Comparison of ENCODE assay signal across 9 mouse cellular contexts in the genomic region with DNA sequence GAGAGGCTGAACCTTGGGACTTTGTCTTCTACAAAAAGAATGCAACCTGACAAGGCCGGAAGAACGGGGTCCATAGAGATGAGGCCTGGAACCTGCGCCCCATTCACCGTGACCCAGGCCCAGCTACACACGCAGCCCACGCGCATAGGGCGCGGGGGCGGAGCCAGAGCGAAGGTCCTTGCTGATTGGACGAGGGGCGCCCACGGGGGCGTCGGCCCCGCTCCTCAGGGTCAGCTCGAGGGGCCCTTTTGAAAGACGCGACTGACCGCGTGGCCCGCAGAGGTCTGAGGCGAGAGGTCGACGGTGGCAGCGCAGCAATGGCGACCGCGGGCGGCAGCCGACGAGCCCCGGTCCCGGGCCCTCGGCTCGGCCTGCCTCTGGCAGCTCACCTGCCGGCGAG. TPM values are rescaled to one million over a fixed set of nuclear protein-coding genes. Genes with fewer than 3 reads are reported as not detected.
A peak's percentile ranks its signal among the peaks of the same experiment; 100 is the strongest.
DNase-seq lines count a peak whose midpoint lies in the region; ATAC-seq and TF ChIP-seq lines count a peak whose summit lies in the region.
"Had no signal": no experiment of that assay in that cellular context is flagged by ENCODE, and none has a peak within 500 bp of the region (broad histone marks: within the 10 kb centered on the region; RNA-seq: fewer than 3 reads in every experiment).

Gene Adad1, plus strand, starts transcription at position 122 of the 400 bp plus-strand sequence.

- H3K9ac ChIP-seq in heart, embryonic 12.5 days, result no peak within 1 kb of the TSS
- no peak within 1 kb of the TSS for H3K9ac ChIP-seq in embryonic facial prominence, embryonic 11.5 days (replicated peaks; ENCODE audit: low read length)
- no peak within 1 kb of the TSS for H3K9ac ChIP-seq in intestine, postnatal 0 days (ENCODE audit: low read depth, low read length)
- H3K9ac ChIP-seq in midbrain, embryonic 16.5 days (ENCODE audit: low read depth, low read length), result no peak within 1 kb of the TSS

- H3K27me3 ChIP-seq in heart, embryonic 12.5 days (replicated peaks), result no peaks in the 10 kb centered on the region
- no peaks in the 10 kb centered on the region for H3K27me3 ChIP-seq in embryonic facial prominence, embryonic 11.5 days (ENCODE audit: control insufficient read depth, insufficient read depth, low read length)
- no peaks in the 10 kb centered on the region for H3K27me3 ChIP-seq in intestine, postnatal 0 days (replicated peaks; ENCODE audit: control insufficient read depth, insufficient read depth, low read length)
- H3K27me3 ChIP-seq in midbrain, embryonic 16.5 days (ENCODE audit: control insufficient read depth, insufficient read depth, low read depth, low read length), result no peaks in the 10 kb centered on the region

- no peaks in the 10 kb centered on the region for H3K4me1 ChIP-seq in heart, embryonic 12.5 days (replicated peaks)
- no peaks in the 10 kb centered on the region for H3K4me1 ChIP-seq in embryonic facial prominence, embryonic 11.5 days (ENCODE audit: control insufficient read depth, insufficient read depth, low read length)
- H3K4me1 ChIP-seq in intestine, postnatal 0 days (replicated peaks; ENCODE audit: control insufficient read depth, insufficient read depth, low read length), result no peaks in the 10 kb centered on the region
- no peaks in the 10 kb centered on the region for H3K4me1 ChIP-seq in midbrain, embryonic 16.5 days (ENCODE audit: control insufficient read depth, insufficient read depth, low read length)

- DNase-seq in heart, postnatal 10 days, result no peak
- no peak for DNase-seq in embryonic facial prominence, embryonic 11.5 days (ENCODE audit: low spot score)
- no peak for DNase-seq in adipocyte (ENCODE audit: low spot score)
- DNase-seq in cerebellum, adult 9-11 months, result no peak

- WGBS in heart, embryonic 12.5 days, result 39% methylated on average over 39 of the region's 39 CpGs
- WGBS in embryonic facial prominence, embryonic 11.5 days, result 53% methylated on average over 39 of the region's 39 CpGs
- WGBS in intestine, postnatal 0 days, result 64% methylated on average over 39 of the region's 39 CpGs
- WGBS in midbrain, embryonic 16.5 days, result 60% methylated on average over 31 of the region's 39 CpGs

- H3K27ac ChIP-seq in heart, embryonic 12.5 days (ENCODE audit: poor library complexity, severe bottlenecking), result no peak within 1 kb of the TSS
- H3K27ac ChIP-seq in embryonic facial prominence, embryonic 11.5 days (replicated peaks; ENCODE audit: low read depth, low read length), result no peak within 1 kb of the TSS
- no peak within 1 kb of the TSS for H3K27ac ChIP-seq in intestine, postnatal 0 days (ENCODE audit: low read depth, low read length)
- H3K27ac ChIP-seq in midbrain, embryonic 16.5 days (ENCODE audit: low read length), result no peak within 1 kb of the TSS

- no peak for TF ChIP-seq CTCF in intestine, postnatal 0 days (IDR thresholded peaks at IDR 0.05; ENCODE audit: low read depth)

- peaks cover 6% of the 10 kb centered on the region for H3K9me3 ChIP-seq in heart, embryonic 12.5 days (replicated peaks)
- no peaks in the 10 kb centered on the region for H3K9me3 ChIP-seq in embryonic facial prominence, embryonic 11.5 days (replicated peaks; ENCODE audit: control insufficient read depth, low read length)
- H3K9me3 ChIP-seq in intestine, postnatal 0 days (ENCODE audit: control insufficient read depth), result no peaks in the 10 kb centered on the region
- H3K9me3 ChIP-seq in midbrain, embryonic 16.5 days (replicated peaks; ENCODE audit: control insufficient read depth, low read length, poor library complexity, severe bottlenecking), result peaks cover 16% of the 10 kb centered on the region

- ATAC-seq in heart, embryonic 12.5 days (ENCODE audit: insufficient number of reproducible peaks, low FRiP score), result no peak
- no peak for ATAC-seq in embryonic facial prominence, embryonic 11.5 days (replicated peaks; ENCODE audit: insufficient number of reproducible peaks, low FRiP score, low TSS enrichment, low read depth)
- 0 out of 2 replicates have a peak, but pooled peaks have one; percentile 16 for ATAC-seq in intestine, postnatal 0 days
- ATAC-seq in midbrain, embryonic 16.5 days, result no peak
- no peak for ATAC-seq in megakaryocyte, adult 5-6 weeks (ENCODE audit: poor library complexity, severe bottlenecking)

- intact Hi-C loops in heart, postnatal 10 days (cut with DNase I), result no loop called here

- H3K4me2 ChIP-seq in heart, embryonic 12.5 days, result peak within 1 kb of the TSS; percentile 66
- peak within 1 kb of the TSS; percentile 31 for H3K4me2 ChIP-seq in embryonic facial prominence, embryonic 11.5 days (ENCODE audit: low read depth, low read length)
- H3K4me2 ChIP-seq in intestine, postnatal 0 days (replicated peaks; ENCODE audit: low read depth), result peak within 1 kb of the TSS; percentile 47
- H3K4me2 ChIP-seq in midbrain, embryonic 16.5 days (ENCODE audit: low read length), result peak within 1 kb of the TSS; percentile 32

- no peaks in the 10 kb centered on the region for H3K36me3 ChIP-seq in heart, embryonic 12.5 days
- no peaks in the 10 kb centered on the region for H3K36me3 ChIP-seq in embryonic facial prominence, embryonic 11.5 days (replicated peaks; ENCODE audit: control insufficient read depth, insufficient read depth, low read depth, low read length)
- H3K36me3 ChIP-seq in intestine, postnatal 0 days (ENCODE audit: control insufficient read depth, insufficient read depth), result no peaks in the 10 kb centered on the region
- H3K36me3 ChIP-seq in midbrain, embryonic 16.5 days (ENCODE audit: control insufficient read depth, insufficient read depth, low read length), result no peaks in the 10 kb centered on the region

- peak within 1 kb of the TSS; percentile 39 for H3K4me3 ChIP-seq in heart, embryonic 12.5 days
- peak within 1 kb of the TSS; percentile 14; the same call in 1 of the 2 replicates for H3K4me3 ChIP-seq in embryonic facial prominence, embryonic 11.5 days (ENCODE audit: low read depth, low read length)
- peak within 1 kb of the TSS; percentile 21; the same call in 1 of the 2 replicates for H3K4me3 ChIP-seq in intestine, postnatal 0 days (ENCODE audit: low read depth, low read length)
- H3K4me3 ChIP-seq in midbrain, embryonic 16.5 days (ENCODE audit: low read depth, low read length), result peak within 1 kb of the TSS; percentile 18; the same call in 1 of the 2 replicates

RNA-seq across cellular contexts. Expression of gene Adad1, which starts in this region (rescaled TPM):
- 0.32 and 0.47 TPM in 2 replicates for polyA plus RNA-seq in heart, embryonic 12.5 days (2016; fragmentation: Nextera tagmentation; extraction: Ambion mirVana)
- not detected for total RNA-seq in heart, postnatal 10 days (2021)
- 0.27 and 0.89 TPM in 2 replicates for polyA plus RNA-seq in embryonic facial prominence, embryonic 11.5 days (2014; fragmentation: Nextera tagmentation; extraction: Ambion mirVana)
- 0.09 TPM in 1 of 2 replicates, not detected in the other for polyA plus RNA-seq in intestine, postnatal 0 days (2015; fragmentation: Nextera tagmentation; extraction: Ambion mirVana)
- polyA plus RNA-seq in midbrain, embryonic 16.5 days (2015; fragmentation: Nextera tagmentation; extraction: Ambion mirVana), result 0.19 and 0.22 TPM in 2 replicates
- total RNA-seq in megakaryocyte, adult 5-6 weeks (2015), result not detected in 2 replicates
- total RNA-seq in megakaryocyte, adult 5-6 weeks (2017), result not detected in 2 replicates
- total RNA-seq: hematopoietic stem cell, adult 5-6 weeks had no signal

Comparison
In these comparisons a context has a peak if more than half of its experiments do, and no peak if none do; other contexts are left out.
1. Peak in ATAC-seq, H3K4me3 ChIP-seq and H3K4me2 ChIP-seq in intestine, postnatal 0 days; RNA of the gene not detected or under 1 TPM.